Mouse (Mus musculus) brown adipose tissue, adult 24 weeks (tissue): Measurements from ENCODE around the gene Gm10322. TPM values are rescaled to one million over a fixed set of nuclear protein-coding genes. Genes with fewer than 3 reads are reported as not detected.
A peak's percentile ranks its signal among the peaks of the same experiment; 100 is the strongest.

Source experiments
- H3K27ac ChIP-seq: fragments of 200-500 bp; replicated peaks from 2 replicates; pipeline ENCODE4 v1.5.1; 2012; ENCODE audit warnings: low read depth, mild to moderate bottlenecking, low read length
- H3K4me1 ChIP-seq: fragments of 200-500 bp; 2 replicates; pipeline ENCODE4 v1.6.1; 2012; ENCODE audit warnings: low read length, mixed read lengths; ENCODE audit not compliant: control insufficient read depth, insufficient read depth, insufficient read length
- H3K4me3 ChIP-seq: fragments of 200-500 bp; 2 replicates; pipeline ENCODE4 v1.5.1; 2012; ENCODE audit warnings: low read depth, mild to moderate bottlenecking, low read length, moderate library complexity; ENCODE audit not compliant: insufficient read depth
- polyA plus RNA-seq: library from polyadenylated mRNA; stranded (reverse); fragments of >200 nt; gene quantifications from 2 replicates; pipeline ENCODE4 v1.2.4, GENCODE M21; 2012; ENCODE audit not compliant: missing spikeins, insufficient read depth, insufficient read length

Gene Gm10322
- not detected in 2 replicates for polyA plus RNA-seq

DNA sequence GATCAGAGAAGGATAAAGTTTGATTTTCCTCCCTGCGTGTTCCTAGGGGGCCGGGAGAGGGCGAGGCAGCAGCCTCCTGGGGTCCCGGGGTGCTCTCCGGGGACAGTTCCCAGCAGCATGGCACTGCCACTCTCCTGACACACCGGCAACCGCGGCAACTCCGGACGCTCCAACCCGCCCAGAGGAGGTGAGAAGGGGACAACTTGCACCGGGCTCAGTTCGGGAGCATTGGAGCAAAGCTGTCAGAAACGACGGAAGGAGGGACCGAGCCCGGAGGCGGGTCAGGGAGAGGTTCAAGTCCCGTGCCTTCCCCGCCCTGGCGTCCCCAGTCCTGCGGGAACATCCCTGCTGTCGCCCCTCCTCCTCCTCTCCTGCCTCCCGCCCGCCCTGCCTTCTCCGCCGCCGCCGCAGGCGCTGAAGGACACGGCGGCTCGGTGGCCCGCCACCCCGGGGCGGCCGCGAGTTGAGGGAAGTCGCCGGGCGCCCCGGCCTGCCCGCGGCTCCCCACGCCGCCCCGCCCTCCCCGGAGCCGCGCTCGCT lies at the start of gene Gm10322:
Gene Gm10322 (plus strand): TSS at position 83 of the 540 bp plus-strand sequence.
- Histone ChIP-seq H3K4me1 (peaks cover 8% of the 10 kb centered on the region), H3K27ac (peak within 1 kb of the TSS; percentile 4), H3K4me3 (peak within 1 kb of the TSS; percentile 82)

DNA sequence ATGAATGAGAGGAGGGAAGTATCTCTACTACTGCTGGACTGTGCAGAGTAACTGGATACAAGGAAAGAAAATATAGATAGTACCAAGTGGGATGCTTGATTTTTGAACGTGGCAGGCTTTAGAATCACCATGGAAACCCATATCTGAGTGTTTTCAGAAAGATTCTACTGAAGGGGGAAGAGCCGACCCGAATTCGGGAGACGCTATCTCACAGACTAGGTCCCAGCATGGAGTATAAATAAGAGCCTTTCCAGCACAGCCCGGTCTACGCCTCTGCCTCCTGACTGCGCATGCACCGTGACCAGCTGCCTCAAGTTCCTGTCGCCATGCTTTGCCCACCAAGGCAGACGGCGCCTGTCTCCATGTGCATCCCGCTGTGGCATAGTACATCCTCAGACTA lies 48.9 kb upstream of the Gm10322 start:
- no peak overlapping the region for H3K27ac ChIP-seq
- no peak overlapping the region for H3K4me3 ChIP-seq
- H3K4me1 ChIP-seq: 0 out of 2 replicates have a peak, but pooled peaks cover 2% of the 10 kb centered on the region

DNA sequence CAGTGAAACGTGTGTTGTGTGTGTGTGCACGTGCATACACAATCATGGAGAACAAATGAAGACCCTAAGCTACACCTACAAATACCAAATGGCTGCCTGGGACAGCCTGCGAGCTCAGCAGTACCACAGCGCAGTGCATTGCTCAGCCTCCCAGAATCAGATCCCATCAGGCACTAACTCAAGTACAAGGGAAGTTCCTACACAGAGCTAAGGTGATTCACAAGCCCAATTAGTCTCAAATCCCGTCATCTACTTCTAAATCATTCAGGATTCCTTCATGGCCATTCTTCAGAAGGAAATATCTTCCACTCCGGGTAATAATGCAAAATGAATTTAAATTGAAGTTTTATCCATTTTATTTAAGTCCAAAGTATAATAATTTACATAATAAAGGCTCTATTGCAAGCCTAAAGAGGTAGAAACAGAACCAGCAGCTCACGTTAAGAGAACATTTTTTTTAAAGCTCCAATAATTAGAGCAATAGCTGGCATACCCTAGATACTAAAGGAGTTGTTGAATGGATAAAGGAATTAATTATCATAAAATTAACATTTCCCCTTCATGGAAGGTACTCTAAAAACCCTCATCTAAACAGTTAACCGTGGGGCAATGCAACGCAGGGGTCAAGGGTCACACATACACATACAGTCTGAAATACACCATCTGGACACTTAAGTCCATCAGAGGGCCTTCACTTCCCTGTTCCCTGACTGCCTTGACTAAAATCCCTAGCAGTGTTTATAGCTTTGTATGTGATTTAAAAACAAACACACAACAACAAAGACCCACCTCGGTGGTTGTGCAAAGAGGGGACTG lies 47.0 kb upstream of the Gm10322 start:
- H3K27ac ChIP-seq: no peak overlapping the region
- no peak overlapping the region for H3K4me3 ChIP-seq
- H3K4me1 ChIP-seq: 0 out of 2 replicates have a peak, but pooled peaks cover 2% of the 10 kb centered on the region

DNA sequence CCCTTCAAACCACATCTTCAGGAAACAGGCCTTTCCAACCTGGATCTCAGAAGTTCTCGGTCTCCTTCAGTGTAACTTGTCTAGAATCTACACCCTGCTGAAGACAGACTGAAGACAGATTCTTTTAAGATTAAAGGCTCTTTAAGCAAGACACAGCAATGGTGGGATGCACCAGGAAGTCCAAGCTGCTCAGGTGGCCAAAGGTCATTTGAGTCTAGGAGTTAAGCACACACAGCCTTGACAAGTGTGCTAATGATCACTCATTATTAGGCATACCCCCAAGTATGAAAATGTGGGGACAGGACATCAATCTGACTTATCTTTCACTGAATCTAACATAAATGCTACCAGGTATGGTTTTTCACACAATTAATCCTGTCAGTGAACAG lies 46.4 kb upstream of the Gm10322 start:
- H3K27ac ChIP-seq: no peak overlapping the region

DNA sequence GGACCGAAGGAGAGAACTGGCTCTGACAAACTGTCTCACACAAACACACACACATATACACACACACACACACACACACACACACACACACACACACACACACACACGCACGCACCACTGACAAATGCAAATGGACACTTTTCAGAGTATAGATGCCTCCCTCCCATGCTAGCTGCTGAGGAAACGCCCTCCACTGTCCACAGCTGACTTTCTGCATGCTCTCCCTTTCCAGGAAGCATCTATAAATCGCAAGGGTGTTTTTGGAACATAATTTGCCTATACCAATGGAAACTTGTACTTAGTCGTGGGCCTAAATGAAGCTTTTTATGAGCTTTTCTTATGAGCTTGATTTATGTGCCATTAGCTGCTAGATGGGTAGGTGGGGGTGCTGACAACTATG lies 45.5 kb upstream of the Gm10322 start:
- no peak overlapping the region for H3K27ac ChIP-seq
- 0 out of 2 replicates have a peak, but pooled peaks cover under 1% of the 10 kb centered on the region for H3K4me1 ChIP-seq
- H3K4me3 ChIP-seq: no peak overlapping the region

More for the DNA sequence above, 46.4 kb upstream of the Gm10322 start:
- no peak overlapping the region for H3K4me3 ChIP-seq
- H3K4me1 ChIP-seq: 0 out of 2 replicates have a peak, but pooled peaks cover 2% of the 10 kb centered on the region

DNA sequence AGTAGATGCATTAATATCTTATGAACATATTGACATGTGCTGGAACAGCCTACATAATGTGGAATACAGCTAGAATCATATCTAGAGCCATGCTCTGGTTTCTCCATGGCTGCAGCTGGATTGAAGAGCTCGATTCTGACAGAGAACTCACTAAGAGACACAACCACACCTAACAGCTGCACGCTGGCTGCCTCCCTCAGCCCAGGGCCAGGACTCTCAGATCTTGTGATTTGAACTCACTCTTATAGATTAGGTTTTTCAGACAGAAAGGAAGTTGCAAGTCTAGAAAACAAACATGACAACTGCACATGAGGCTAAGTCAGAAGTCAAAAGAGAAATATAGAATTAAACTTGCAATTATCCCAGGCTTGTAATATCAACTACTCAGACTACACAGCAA lies 45.1 kb upstream of the Gm10322 start:
- Histone ChIP-seq H3K27ac (no peak overlapping the region), H3K4me3 (no peak overlapping the region), H3K4me1 (no peaks in the 10 kb centered on the region)

DNA sequence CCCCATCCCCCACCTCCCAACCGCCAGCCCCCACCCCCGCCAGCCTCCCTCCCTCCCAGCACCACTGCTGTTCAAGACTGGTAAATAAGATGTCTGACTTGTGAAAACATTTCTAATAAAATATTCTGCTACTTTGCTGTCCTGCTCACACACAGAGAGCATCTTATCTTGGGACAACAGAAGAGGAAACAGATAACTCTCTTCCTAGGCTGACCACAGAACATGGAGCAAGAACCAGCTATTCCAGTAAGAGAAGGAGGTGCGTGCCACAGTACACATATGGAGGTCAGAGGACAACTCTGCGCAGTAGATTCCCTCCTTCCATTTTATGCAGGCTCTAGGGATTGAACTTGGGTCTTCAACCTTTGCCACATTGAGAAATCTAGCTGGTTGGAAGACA lies 44.6 kb upstream of the Gm10322 start:
- Histone ChIP-seq H3K4me1 (no peaks in the 10 kb centered on the region), H3K4me3 (no peak overlapping the region), H3K27ac (no peak overlapping the region)

DNA sequence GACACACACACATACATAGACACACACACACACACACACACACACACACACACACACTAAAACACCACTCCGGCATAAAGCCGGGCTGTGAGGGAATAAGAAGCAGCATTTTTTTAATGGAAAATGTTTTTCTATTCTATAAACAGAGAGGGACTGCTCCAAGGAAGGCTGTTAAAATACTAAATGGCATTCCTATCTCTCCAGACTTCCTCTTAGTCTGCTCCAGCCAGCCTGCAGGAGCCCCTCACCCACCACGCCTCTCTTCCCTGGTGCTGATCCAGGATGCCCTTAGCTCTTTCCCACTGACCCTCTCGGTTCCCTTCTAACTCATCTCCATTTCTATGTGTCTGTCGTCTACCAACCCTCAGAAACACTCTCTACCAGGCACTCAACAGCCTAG lies 43.9 kb upstream of the Gm10322 start:
- Histone ChIP-seq H3K4me1 (no peaks in the 10 kb centered on the region), H3K4me3 (no peak overlapping the region), H3K27ac (no peak overlapping the region)

DNA sequence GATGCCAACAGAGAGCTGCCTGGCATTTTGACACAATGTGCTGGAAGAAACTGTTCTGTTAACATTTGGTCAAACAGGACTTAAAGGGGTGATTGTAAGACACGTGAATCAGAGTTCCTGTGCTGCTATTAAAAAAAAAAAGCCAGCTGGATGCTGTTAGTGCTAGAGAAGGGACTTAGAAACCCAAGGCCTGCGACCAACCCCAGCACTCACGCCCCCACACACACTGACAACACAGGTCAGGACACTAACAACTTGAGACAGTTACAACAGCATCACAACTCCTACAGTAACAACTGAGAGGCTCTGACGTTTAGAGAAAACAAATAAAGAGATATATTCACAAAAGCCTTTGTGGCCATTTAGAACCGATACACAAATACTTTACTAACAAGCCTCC lies 39.6 kb upstream of the Gm10322 start:
- Histone ChIP-seq H3K4me3 (no peak overlapping the region), H3K27ac (no peak overlapping the region), H3K4me1 (peaks cover 14% of the 10 kb centered on the region)

DNA sequence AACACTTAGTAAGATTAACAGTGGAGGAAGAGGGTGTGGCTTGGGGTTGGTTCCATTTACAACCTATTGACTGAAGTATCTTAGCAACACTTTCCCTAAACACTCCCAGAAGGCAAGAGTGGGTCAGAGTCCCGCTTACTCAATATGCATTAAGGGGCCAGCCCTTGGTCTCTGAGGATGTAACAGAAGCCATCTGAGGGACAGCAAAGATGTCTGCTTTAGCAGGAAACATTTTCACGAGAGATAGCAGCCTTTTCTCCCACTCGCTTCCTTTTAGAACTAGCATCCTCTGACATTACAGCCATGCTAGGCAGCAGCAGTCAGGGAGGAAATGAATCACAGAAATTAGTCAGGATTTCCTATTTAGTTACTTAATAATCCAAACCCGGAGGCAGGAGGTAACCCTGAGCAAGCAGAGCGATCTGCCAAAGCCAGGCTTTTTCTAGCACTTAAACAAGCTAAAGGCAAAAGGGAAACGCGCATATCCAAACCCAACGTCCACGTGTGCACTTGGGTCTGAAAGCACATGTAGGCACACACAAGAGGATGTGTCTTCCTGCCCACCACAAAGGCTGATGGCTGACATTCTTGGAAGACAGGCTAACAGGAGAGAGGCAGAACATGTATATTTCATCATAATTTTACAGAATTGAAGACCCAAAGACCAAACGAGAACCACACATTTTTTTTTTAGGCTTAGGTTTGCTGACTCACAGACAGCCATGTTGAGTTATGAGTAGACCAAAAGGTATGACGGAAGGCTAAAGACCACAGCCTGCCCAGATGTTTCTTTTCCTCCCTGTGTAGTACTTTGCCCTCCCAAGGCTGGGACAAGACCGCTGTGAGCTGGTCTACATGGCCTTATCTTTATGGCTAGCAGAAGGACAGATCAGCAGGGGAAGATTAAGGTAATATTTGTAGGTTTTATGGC lies 37.7 kb upstream of the Gm10322 start:
- Histone ChIP-seq H3K4me1 (peaks cover 14% of the 10 kb centered on the region), H3K27ac (peak overlapping the region; percentile 77), H3K4me3 (peak overlapping the region; percentile 2; the same call in 1 of the 2 replicates)

DNA sequence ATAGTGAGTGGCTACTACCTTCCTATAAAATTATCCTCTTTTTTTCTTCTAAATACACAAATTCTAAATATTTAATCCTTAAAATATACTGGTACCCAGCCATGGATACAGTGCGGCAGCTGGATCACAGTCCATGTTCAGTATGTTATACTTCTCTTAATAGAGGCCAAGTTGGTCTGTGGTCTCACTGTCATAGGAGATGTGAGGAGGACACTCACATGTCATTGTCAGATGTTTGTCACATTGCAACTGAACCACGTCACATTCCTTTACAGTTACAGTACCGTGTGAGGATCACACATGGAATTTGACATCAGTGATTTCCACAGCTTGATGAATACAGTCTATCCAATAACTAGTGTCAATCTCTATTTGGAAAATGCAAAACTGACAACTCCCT lies 36.2 kb upstream of the Gm10322 start:
- Histone ChIP-seq H3K4me3 (no peak overlapping the region), H3K4me1 (peaks cover 14% of the 10 kb centered on the region), H3K27ac (no peak overlapping the region)

DNA sequence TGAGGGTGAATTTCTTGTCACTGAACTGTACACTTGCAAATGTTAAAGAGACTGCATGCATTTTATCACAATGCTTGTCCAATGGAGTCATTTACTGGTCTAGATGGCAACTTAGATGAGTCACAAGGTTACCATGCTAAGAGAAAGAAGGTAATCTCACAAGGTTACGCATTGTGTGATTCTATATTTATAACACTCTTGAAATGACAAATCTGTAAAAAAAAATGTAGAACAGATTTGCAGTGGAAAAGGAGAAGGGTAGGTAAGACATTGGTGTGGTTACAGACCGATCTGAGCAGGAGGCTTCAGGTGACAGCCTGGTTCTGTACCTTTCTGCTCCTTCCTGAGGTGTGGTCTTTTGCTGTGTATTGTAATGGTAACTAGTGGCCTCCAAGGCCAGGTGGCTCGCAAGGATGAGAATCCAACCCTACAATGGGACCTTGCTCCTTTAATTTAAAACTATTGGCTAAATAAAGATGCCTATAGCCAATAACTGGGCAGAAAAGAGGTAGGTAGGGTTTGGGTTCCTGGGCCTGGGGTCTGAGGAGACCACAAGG lies 35.2 kb upstream of the Gm10322 start:
- Histone ChIP-seq H3K27ac (no peak overlapping the region), H3K4me3 (no peak overlapping the region), H3K4me1 (peaks cover 14% of the 10 kb centered on the region)

DNA sequence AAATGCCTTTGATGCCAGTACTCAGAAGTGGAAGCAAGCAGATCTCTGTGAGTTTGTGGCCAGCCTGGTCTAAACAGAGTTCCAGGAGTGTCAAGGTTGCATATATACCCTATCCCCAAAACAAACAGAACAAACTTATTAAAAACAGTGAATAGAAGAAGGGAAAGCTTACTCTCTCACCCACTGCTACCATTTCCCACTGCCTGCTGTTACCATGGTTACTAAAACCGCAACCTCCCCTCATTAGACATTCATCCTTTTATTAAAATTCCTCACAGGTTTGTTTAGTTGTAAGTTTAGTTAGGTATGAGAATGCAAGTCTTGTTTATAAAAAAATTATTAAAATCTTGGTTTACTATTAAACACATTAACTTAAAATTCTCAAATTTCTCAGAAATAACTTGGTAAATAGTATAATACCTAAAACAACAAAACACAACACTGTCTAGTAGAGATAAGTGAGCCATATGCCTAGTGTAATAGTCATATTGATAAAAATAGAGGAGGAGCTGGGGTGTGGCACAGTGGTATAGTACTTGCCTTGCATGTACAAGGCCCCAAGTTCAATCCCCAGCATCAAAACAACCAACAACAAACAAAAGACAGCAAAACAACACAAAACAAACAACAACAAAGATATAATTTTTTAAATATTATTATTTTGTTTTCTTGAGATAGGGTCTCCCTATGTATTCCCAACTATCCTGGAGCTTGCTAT lies 33.9 kb upstream of the Gm10322 start:
- H3K4me1 ChIP-seq: peaks cover 14% of the 10 kb centered on the region
- no peak overlapping the region for H3K27ac ChIP-seq

DNA sequence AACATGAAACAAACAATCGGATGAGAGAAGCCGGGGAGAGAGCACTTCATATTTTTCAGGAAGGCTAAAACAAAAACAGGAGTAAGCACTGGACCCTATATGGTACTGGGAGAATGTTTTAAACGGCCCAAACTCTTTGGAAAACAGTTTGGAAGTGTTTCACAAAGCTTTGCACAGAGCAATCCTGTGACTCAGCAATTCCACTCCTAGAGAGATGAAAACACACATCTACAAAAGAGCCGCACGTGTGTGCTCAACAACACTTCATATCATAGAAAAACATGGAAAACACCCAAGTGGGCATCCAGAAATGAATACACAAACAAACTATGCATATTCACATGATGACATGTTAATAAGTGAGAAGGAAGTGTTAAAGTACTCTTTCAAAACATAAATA lies 30.2 kb upstream of the Gm10322 start:
- H3K4me3 ChIP-seq: no peak overlapping the region
- no peak overlapping the region for H3K27ac ChIP-seq
- no peaks in the 10 kb centered on the region; the same call in 1 of the 2 replicates for H3K4me1 ChIP-seq

More for the DNA sequence above, 33.9 kb upstream of the Gm10322 start:
- no peak overlapping the region for H3K4me3 ChIP-seq
